Mouse (Mus musculus) gastrocnemius, adult 18-20 months (tissue): ENCODE data around the gene Spen. TPM values are rescaled to one million over a fixed set of nuclear protein-coding genes. Genes with fewer than 3 reads are reported as not detected.

Experiments used
- DNase-seq: peaks from one replicate; pipeline ENCODE4 v3.0.0; 2021; ENCODE audit warnings: low spot score
- total RNA-seq, 2 experiments: library from RNA; stranded (reverse); gene quantifications; 2 replicates each; pipeline ENCODE4 v1.2.3; 2021

Spen gene
- total RNA-seq, 2 experiments from 2014 or later = 21.4 to 21.9 TPM

- no peak for DNase-seq
Observed at GRCm38 (mm10) chr4:141530979-141531378, 7.4 kb downstream of the Spen start.

GRCm38 (mm10) chr4:141528938-141529337 lies 9.5 kb downstream of the Spen start:
- no peak for DNase-seq

- no peak for DNase-seq
Observed at GRCm38 (mm10) chr4:141526936-141527650, 11.3 kb downstream of the Spen start.

- no peak for DNase-seq
Observed at GRCm38 (mm10) chr4:141525940-141526339, 12.5 kb downstream of the Spen start.

GRCm38 (mm10) chr4:141524658-141525057 lies 13.7 kb downstream of the Spen start:
- DNase-seq = no peak

- no peak for DNase-seq
Observed at GRCm38 (mm10) chr4:141523128-141523527, 15.3 kb downstream of the Spen start.

GRCm38 (mm10) chr4:141518386-141518785 lies 20.0 kb downstream of the Spen start:
- no peak for DNase-seq

GRCm38 (mm10) chr4:141514179-141514641 lies 24.2 kb downstream of the Spen start:
- DNase-seq = no peak

- no peak for DNase-seq
Observed at GRCm38 (mm10) chr4:141512145-141512544, 26.3 kb downstream of the Spen start.

- no peak for DNase-seq
Observed at GRCm38 (mm10) chr4:141510457-141510856, 27.9 kb downstream of the Spen start.

GRCm38 (mm10) chr4:141506893-141507292 lies 31.5 kb downstream of the Spen start:
- peak; percentile 54 for DNase-seq

- peak; percentile 65 for DNase-seq
Observed at GRCm38 (mm10) chr4:141506352-141506751, 32.0 kb downstream of the Spen start.

GRCm38 (mm10) chr4:141505810-141506209 lies 32.6 kb downstream of the Spen start:
- no peak for DNase-seq

- no peak for DNase-seq
Observed at GRCm38 (mm10) chr4:141504471-141504870, 33.9 kb downstream of the Spen start.

- no peak for DNase-seq
Observed at GRCm38 (mm10) chr4:141502723-141503122, 35.7 kb downstream of the Spen start.

GRCm38 (mm10) chr4:141501058-141501457 lies 37.3 kb downstream of the Spen start:
- no peak for DNase-seq

GRCm38 (mm10) chr4:141500637-141501036 lies 37.8 kb downstream of the Spen start:
- peak; percentile 44 for DNase-seq

- no peak for DNase-seq
Observed at GRCm38 (mm10) chr4:141488670-141489069, 49.7 kb downstream of the Spen start.

GRCm38 (mm10) chr4:141487581-141487980 lies 50.8 kb downstream of the Spen start:
- no peak for DNase-seq

GRCm38 (mm10) chr4:141484071-141484470 lies 54.3 kb downstream of the Spen start:
- DNase-seq = no peak

- DNase-seq = no peak
Observed at GRCm38 (mm10) chr4:141479411-141479810, 59.0 kb downstream of the Spen start.

- no peak for DNase-seq
Observed at GRCm38 (mm10) chr4:141478794-141479193, 59.6 kb downstream of the Spen start.

- no peak for DNase-seq
Observed at GRCm38 (mm10) chr4:141478225-141478624, 60.2 kb downstream of the Spen start.
